Mouse (Mus musculus) c-Kit-positive CD71-negative TER-119-negative erythroid progenitor cells, embryonic 14.5 days (primary cell): Measurements from ENCODE around the gene Rbp4.

ENCODE experiments used
- DNase-seq: peaks from one replicate; pipeline ENCODE4 v3.0.0-alpha.2; 2013; ENCODE audit warnings: low read depth

Gene Rbp4

DNA sequence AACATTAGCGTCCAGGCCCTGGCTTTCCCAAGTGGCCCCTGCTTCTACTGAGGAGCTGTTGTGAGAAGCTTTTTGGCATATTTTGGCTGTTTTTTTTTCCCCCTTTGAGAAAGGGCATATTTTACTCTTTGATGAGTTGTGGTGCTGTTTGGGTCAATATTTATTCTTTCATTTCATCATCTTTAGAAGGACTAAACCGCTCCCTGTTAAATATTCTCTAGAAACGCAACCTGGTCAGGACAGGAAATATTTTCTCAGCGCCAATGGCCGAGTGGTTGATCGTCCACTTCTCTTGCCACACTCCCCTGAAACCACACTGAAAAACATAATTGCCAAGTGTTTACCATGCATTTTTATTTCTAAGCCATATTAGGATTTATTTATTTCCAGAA lies at the start of gene Rbp4:
Gene Rbp4, minus strand, starts transcription at position 63 of the 392 bp plus-strand sequence.
- no peak for DNase-seq

DNA sequence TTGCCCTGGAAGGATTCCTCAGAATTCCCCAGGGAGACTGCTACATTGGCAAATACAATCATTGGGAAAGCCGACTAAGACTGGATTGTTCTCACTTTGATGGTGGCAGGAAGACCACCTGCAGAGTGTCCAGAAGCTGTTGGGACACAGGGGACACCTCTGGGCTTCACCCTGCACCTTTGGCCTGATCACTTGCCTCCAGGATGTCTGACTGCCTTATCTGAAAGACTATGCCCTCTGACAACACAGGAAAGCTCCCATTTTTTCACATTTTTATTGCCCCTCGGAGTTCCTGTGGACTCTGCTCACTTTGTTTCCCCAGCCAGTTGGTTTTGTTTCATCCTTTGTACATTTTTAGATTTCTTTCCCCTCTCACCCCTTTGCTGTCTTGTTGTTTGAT lies 39.6 kb upstream of the Rbp4 start:
- no peak for DNase-seq

DNA sequence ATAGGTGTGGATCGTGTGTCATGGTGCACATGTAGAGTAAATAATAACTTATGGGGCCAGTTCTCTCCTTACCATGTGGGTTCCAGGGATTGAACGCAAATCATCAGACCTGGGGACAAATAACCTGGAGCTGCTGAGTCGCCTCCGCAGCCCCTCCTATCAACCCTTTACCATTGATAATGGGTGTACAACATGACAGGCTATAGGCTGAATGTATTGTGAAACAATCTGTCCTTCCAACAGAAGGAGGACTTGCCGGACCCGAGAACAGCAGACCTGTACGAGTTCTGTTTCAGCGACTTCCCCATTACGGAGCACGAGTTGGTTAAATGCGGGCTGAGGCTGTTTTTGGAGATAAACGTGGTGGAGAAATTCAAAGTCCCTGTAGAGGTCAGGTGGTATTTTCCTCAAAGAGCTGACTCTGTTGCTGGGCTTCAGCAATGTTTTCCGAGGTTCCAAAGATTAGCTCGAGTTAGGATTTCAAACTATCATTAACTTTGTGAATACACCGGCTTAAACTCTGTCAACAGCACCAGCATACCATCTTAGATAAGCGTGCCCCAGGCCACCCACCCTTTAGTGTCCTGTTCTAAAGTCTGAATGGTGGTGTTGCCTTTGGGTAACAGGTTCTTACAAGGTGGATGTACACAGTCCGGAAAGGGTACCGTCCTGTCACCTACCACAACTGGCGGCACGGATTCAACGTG lies 36.7 kb upstream of the Rbp4 start:
- no peak for DNase-seq

DNA sequence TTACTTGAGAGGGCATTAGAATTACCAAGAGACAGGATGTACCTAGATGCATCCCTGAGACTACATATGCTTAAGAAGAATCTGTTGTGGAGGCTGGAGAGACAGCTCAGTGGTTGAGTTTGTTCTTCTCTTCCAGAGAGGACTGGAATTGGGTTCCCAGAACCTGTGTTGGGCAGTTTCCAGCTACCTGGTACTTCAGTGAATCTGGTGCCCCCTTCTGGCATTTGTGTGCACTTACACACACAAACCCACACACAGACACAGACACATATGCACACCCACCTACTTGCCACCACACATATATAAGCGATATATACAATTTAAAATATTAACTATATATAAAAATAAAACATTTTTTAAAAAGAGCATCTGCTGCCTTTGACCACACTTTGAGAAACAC lies 31.2 kb upstream of the Rbp4 start:
- no peak for DNase-seq

GRCm38 (mm10) chr19:38143540-38144271 lies 18.6 kb upstream of the Rbp4 start:
- no peak for DNase-seq

DNA sequence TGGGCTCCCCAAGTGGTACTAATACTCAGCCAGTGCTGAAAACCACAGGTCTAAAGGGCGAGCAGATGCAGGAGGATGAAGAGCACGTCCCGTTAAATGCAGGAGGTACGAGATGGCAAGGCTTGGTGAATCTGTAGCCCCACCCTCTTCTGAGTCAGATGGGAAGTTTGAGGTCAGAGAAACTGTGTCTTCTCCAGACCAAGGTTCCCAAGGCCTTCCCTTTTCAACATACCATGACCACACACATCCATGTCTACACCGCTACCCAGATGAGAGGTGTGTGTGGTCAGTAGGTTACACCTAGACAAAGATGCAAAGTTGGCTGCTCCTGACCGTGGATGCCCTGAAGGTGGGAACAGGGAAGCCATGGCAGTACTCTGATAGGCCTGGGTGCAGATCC lies 9.7 kb upstream of the Rbp4 start:
- no peak for DNase-seq

GRCm38 (mm10) chr19:38133986-38134385 lies 8.9 kb upstream of the Rbp4 start:
- DNase-seq = no peak

- DNase-seq = no peak
These were observed 7.4 kb upstream of the Rbp4 start, which contains the start of gene Pde6c for GRCm38 (mm10) chr19:38132481-38132880. Gene Pde6c, plus strand, starts transcription at chr19:38132781.

DNA sequence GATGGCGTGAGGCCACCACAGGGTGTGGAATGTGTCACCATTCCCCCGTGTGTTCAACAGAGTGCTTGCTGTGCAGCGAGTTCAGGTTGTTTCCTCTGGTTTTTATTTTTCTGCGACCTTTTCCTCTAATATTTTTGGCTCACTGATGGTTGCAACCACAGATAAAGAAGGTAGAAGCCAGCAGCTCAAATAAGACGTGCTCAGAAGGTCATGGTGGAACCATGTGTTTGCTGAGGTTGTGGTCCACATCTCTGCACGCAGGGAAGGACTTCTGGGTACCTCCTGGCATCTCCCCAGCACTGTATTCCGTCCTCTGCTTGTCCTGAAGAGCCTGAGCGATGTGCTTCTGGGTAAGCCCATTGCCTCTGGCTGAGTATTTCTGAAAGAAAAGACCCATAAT lies 1.6 kb upstream of the Rbp4 start:
- no peak for DNase-seq

- DNase-seq = no peak
These were observed 471 bp downstream of the Rbp4 start for GRCm38 (mm10) chr19:38124401-38125218.

DNA sequence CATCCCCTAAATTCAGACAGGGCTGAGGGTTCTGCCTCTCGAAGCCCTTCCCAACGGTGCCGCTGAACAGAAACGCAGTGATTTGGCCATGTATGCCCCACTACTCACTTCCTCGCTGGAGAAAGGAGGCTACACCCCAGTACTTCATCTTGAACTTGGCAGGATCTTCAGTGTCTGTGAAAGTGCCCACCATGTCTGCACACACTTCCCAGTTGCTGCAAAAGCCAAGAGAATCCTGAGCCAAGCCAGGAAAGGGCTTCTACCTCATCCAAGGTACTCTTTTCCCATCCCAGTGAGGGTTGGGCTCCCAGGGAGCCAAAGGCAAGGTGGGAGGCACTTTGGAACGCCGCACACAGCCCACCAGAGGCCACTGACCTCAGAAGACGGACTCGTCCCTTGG lies 1.2 kb downstream of the Rbp4 start:
- DNase-seq = no peak

GRCm38 (mm10) chr19:38120123-38120760 lies 4.8 kb downstream of the Rbp4 start:
- no peak for DNase-seq

GRCm38 (mm10) chr19:38114834-38115491 lies 10.1 kb downstream of the Rbp4 start:
- DNase-seq = no peak

GRCm38 (mm10) chr19:38112575-38112974 lies 12.5 kb downstream of the Rbp4 start:
- DNase-seq = no peak

- no peak for DNase-seq
These were observed 14.0 kb downstream of the Rbp4 start for GRCm38 (mm10) chr19:38111056-38111455.

DNA sequence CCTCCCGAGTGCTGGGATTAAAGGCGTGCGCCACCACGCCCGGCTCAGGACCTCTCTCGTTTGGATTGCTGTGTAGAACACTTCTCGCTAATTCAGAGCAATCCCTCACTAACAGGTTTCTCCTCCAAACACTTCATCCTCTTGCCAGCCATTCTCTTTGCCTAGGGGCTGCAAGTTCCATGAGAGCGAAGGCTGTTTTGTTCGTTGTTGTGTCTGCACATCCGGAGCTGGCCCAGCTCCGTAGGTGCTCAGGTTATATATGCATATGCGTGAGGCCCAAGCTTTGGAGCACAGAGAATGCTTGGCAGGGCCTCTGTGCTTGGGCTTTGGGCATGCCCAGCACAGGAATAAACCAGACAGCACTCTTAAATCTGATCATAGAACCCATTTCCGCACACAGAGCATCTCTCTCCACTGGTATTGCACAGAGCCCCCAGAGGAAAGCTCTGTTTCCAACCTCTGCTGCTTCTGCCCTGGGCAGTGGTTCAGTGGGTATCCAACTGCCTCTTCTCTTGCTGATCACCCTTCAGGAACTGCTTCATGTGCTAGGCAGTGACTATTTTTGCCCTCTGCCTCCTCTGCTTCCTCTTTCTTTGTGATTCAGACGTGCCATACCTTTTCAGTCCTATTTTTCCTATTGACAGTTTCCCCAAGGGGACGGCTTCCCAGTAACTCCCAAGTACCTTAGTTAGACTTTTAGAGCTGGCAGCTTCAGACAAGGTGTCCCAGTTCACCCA lies 15.4 kb downstream of the Rbp4 start:
- no peak for DNase-seq

DNA sequence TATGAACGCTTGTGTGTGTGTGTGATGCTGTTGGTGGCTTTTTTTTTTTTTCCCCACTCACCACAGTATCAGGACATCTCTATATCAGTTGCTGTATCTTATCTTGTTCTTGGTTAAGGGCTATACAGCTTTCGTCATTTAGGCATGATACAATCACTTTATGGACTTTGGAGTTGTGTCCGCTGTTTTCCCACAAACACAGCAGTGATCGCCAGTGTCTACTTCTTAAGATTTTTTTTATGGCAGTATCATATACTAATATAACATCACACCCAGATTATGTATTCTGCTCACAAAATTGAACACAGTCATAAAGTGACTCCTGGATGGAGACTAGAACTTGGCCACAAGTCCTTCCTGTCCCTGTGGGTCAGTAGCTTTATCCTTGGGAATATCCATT lies 17.2 kb downstream of the Rbp4 start:
- no peak for DNase-seq

DNA sequence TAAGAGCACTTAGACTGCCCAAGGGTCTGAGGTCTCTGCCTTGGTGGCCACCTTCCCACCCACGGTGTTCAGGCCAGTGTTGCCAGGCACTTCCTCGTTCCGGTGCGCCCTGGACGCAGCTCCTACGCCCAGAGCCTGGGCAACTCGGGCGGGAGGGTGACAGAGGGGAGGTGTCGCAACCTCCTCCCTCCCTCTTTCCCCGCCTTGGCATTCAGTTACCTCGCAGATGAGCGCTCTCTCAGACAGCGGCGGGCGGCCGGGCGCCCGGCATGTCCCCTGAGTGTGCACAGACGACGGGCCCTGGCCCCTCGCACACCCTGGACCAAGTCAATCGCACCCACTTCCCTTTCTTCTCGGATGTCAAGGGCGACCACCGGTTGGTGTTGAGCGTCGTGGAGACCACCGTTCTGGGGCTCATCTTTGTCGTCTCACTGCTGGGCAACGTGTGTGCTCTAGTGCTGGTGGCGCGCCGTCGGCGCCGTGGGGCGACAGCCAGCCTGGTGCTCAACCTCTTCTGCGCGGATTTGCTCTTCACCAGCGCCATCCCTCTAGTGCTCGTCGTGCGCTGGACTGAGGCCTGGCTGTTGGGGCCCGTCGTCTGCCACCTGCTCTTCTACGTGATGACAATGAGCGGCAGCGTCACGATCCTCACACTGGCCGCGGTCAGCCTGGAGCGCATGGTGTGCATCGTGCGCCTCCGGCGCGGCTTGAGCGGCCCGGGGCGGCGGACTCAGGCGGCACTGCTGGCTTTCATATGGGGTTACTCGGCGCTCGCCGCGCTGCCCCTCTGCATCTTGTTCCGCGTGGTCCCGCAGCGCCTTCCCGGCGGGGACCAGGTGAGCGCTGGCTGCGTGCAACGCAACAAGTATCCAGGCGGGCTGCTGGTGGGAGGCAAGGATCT lies 28.0 kb downstream of the Rbp4 start, which contains the start of gene Ffar4:
Gene Ffar4, plus strand, starts transcription at position 214 of the 901 bp plus-strand sequence.
- DNase-seq = no peak

- DNase-seq = no peak
These were observed 28.9 kb downstream of the Rbp4 start for GRCm38 (mm10) chr19:38096231-38096630.

- no peak for DNase-seq
These were observed 33.5 kb downstream of the Rbp4 start for GRCm38 (mm10) chr19:38091512-38091985.
